Mouse (Mus musculus) hindbrain, embryonic 10.5 days (tissue): ENCODE results near the gene Spg20. TPM values are rescaled to one million over a fixed set of nuclear protein-coding genes. Genes with fewer than 3 reads are reported as not detected.

ENCODE experiments used
- DNase-seq: peaks from one replicate; pipeline ENCODE4 v3.0.0-alpha.2; 2017; ENCODE audit warnings: low spot score
- H3K27ac ChIP-seq: fragments of 300-500 bp; sonication (generic); 2 replicates; pipeline ENCODE4 v1.5.1; 2016; ENCODE audit warnings: mild to moderate bottlenecking, moderate library complexity
- H3K27me3 ChIP-seq: fragments of 300-500 bp; sonication (generic); 2 replicates; pipeline ENCODE4 v1.6.1; 2016; ENCODE audit warnings: mild to moderate bottlenecking; ENCODE audit not compliant: poor library complexity, insufficient read depth, severe bottlenecking
- H3K36me3 ChIP-seq: fragments of 300-500 bp; sonication (generic); 2 replicates; pipeline ENCODE4 v1.6.1; 2016; ENCODE audit warnings: mild to moderate bottlenecking, moderate library complexity
- H3K4me1 ChIP-seq: fragments of 300-500 bp; sonication (generic); replicated peaks from 2 replicates; pipeline ENCODE4 v1.6.1; 2016; ENCODE audit warnings: mild to moderate bottlenecking
- H3K4me3 ChIP-seq: fragments of 300-500 bp; sonication (generic); 2 replicates; pipeline ENCODE4 v1.5.1; 2016; ENCODE audit warnings: mild to moderate bottlenecking, moderate library complexity
- H3K9me3 ChIP-seq: fragments of 300-500 bp; sonication (generic); 2 replicates; pipeline ENCODE4 v1.6.1; 2016; ENCODE audit warnings: mild to moderate bottlenecking, moderate library complexity
- WGBS: fragments of 180-500 bp; shearing (Covaris S2); methylation state at CpG from one replicate; pipeline ENCODE4 v1.1.7; 2016; 5-methylcytosine and 5-hydroxymethylcytosine counted together
- polyA plus RNA-seq: library from polyadenylated mRNA; unstranded; fragments of >200 nt; fragmentation: Nextera tagmentation; extraction: Ambion mirVana; gene quantifications from 2 replicates; pipeline ENCODE4 v1.2.1, GENCODE M21; 2016

The Spg20 gene
- 41.5 and 55.9 TPM in 2 replicates for polyA plus RNA-seq

GRCm38 (mm10) chr3:55111935-55112709 lies at the start of gene Spg20:
Gene Spg20, plus strand, starts transcription at chr3:55112108.
- Histone ChIP-seq H3K4me1 (peaks cover 26% of the 10 kb centered on the region), H3K27ac (peak within 1 kb of the TSS; percentile 99)
- WGBS = 1% methylated on average over 58 of the region's 58 CpGs

GRCm38 (mm10) chr3:55062653-55063052 lies 49.3 kb upstream of the Spg20 start:
- no peak overlapping the region for H3K4me3 ChIP-seq
- H3K36me3 ChIP-seq = no peaks in the 10 kb centered on the region
- no peaks in the 10 kb centered on the region for H3K9me3 ChIP-seq
- peaks cover 13% of the 10 kb centered on the region for H3K27me3 ChIP-seq
- no peaks in the 10 kb centered on the region for H3K4me1 ChIP-seq
- DNase-seq = no peak
- no peak overlapping the region for H3K27ac ChIP-seq
- 58% methylated on average over 9 of the region's 9 CpGs for WGBS

More at GRCm38 (mm10) chr3:55111935-55112709, at the start of gene Spg20:
- peak; percentile 96 for DNase-seq
- peaks cover 8% of the 10 kb centered on the region for H3K36me3 ChIP-seq
- H3K27me3 ChIP-seq = no peaks in the 10 kb centered on the region
- H3K9me3 ChIP-seq = no peaks in the 10 kb centered on the region
- peak within 1 kb of the TSS; percentile 88 for H3K4me3 ChIP-seq

GRCm38 (mm10) chr3:55064396-55064795 lies 47.5 kb upstream of the Spg20 start:
- Histone ChIP-seq H3K36me3 (no peaks in the 10 kb centered on the region), H3K4me1 (no peaks in the 10 kb centered on the region), H3K9me3 (no peaks in the 10 kb centered on the region), H3K4me3 (no peak overlapping the region), H3K27me3 (0 out of 2 replicates have a peak, but pooled peaks cover under 1% of the 10 kb centered on the region), H3K27ac (no peak overlapping the region)
- peak; percentile 81 for DNase-seq
- 6% methylated on average over 2 of the region's 2 CpGs for WGBS

- Histone ChIP-seq H3K36me3 (no peaks in the 10 kb centered on the region), H3K27me3 (no peaks in the 10 kb centered on the region), H3K4me3 (no peak overlapping the region), H3K27ac (no peak overlapping the region), H3K4me1 (no peaks in the 10 kb centered on the region), H3K9me3 (no peaks in the 10 kb centered on the region)
- DNase-seq = no peak
- 77% methylated on average over 14 of the region's 14 CpGs for WGBS
Measured at GRCm38 (mm10) chr3:55065738-55066665, 45.9 kb upstream of the Spg20 start.

GRCm38 (mm10) chr3:55066666-55067023 lies 45.3 kb upstream of the Spg20 start:
- WGBS = 80% methylated on average over 12 of the region's 12 CpGs
- no peaks in the 10 kb centered on the region for H3K9me3 ChIP-seq
- H3K27ac ChIP-seq = no peak overlapping the region
- no peak for DNase-seq
- no peaks in the 10 kb centered on the region for H3K27me3 ChIP-seq
- H3K4me1 ChIP-seq = no peaks in the 10 kb centered on the region
- H3K4me3 ChIP-seq = no peak overlapping the region
- no peaks in the 10 kb centered on the region for H3K36me3 ChIP-seq

- Histone ChIP-seq H3K36me3 (no peaks in the 10 kb centered on the region), H3K9me3 (no peaks in the 10 kb centered on the region), H3K27me3 (no peaks in the 10 kb centered on the region), H3K4me3 (no peak overlapping the region), H3K4me1 (no peaks in the 10 kb centered on the region), H3K27ac (no peak overlapping the region)
- 42% methylated on average over 7 of the region's 7 CpGs for WGBS
- DNase-seq = no peak
Measured at GRCm38 (mm10) chr3:55067791-55068434, 44.0 kb upstream of the Spg20 start.

GRCm38 (mm10) chr3:55074576-55075293 lies 37.2 kb upstream of the Spg20 start:
- WGBS = 83% methylated on average over 6 of the region's 6 CpGs
- H3K9me3 ChIP-seq = no peaks in the 10 kb centered on the region
- H3K4me3 ChIP-seq = no peak overlapping the region
- H3K27me3 ChIP-seq = no peaks in the 10 kb centered on the region
- no peaks in the 10 kb centered on the region for H3K4me1 ChIP-seq
- H3K36me3 ChIP-seq = no peaks in the 10 kb centered on the region
- no peak for DNase-seq
- H3K27ac ChIP-seq = no peak overlapping the region

- 56% methylated on average over 3 of the region's 3 CpGs for WGBS
- no peaks in the 10 kb centered on the region for H3K4me1 ChIP-seq
- H3K36me3 ChIP-seq = no peaks in the 10 kb centered on the region
- H3K27me3 ChIP-seq = no peaks in the 10 kb centered on the region
- no peaks in the 10 kb centered on the region for H3K9me3 ChIP-seq
- H3K27ac ChIP-seq = no peak overlapping the region
- DNase-seq = no peak
- no peak overlapping the region for H3K4me3 ChIP-seq
Measured at GRCm38 (mm10) chr3:55075294-55075648, 36.6 kb upstream of the Spg20 start.

GRCm38 (mm10) chr3:55078233-55078632 lies 33.7 kb upstream of the Spg20 start:
- Histone ChIP-seq H3K4me1 (no peaks in the 10 kb centered on the region), H3K27me3 (no peaks in the 10 kb centered on the region), H3K27ac (no peak overlapping the region), H3K9me3 (no peaks in the 10 kb centered on the region), H3K4me3 (no peak overlapping the region), H3K36me3 (no peaks in the 10 kb centered on the region)
- 49% methylated on average over 6 of the region's 6 CpGs for WGBS
- DNase-seq = no peak

GRCm38 (mm10) chr3:55079619-55080018 lies 32.3 kb upstream of the Spg20 start:
- no peaks in the 10 kb centered on the region for H3K36me3 ChIP-seq
- H3K27me3 ChIP-seq = no peaks in the 10 kb centered on the region
- H3K4me1 ChIP-seq = no peaks in the 10 kb centered on the region
- WGBS = 82% methylated on average over 8 of the region's 8 CpGs
- no peaks in the 10 kb centered on the region for H3K9me3 ChIP-seq
- H3K4me3 ChIP-seq = no peak overlapping the region
- no peak overlapping the region for H3K27ac ChIP-seq
- DNase-seq = no peak

- Histone ChIP-seq H3K4me1 (no peaks in the 10 kb centered on the region), H3K36me3 (no peaks in the 10 kb centered on the region), H3K27ac (no peak overlapping the region), H3K4me3 (no peak overlapping the region), H3K27me3 (no peaks in the 10 kb centered on the region), H3K9me3 (no peaks in the 10 kb centered on the region)
- peak; percentile 71 for DNase-seq
- 17% methylated on average over 6 of the region's 6 CpGs for WGBS
Measured at GRCm38 (mm10) chr3:55080055-55080454, 31.9 kb upstream of the Spg20 start.

GRCm38 (mm10) chr3:55084781-55085180 lies 27.1 kb upstream of the Spg20 start:
- WGBS = 63% methylated on average over 6 of the region's 6 CpGs
- DNase-seq = no peak
- H3K27ac ChIP-seq = no peak overlapping the region

More at GRCm38 (mm10) chr3:55084781-55085180, 27.1 kb upstream of the Spg20 start:
- no peaks in the 10 kb centered on the region for H3K27me3 ChIP-seq
- H3K9me3 ChIP-seq = no peaks in the 10 kb centered on the region
- H3K4me1 ChIP-seq = no peaks in the 10 kb centered on the region
- H3K4me3 ChIP-seq = no peak overlapping the region
- H3K36me3 ChIP-seq = no peaks in the 10 kb centered on the region
